Comparison of ENCODE assay signal across 8 mouse cellular contexts in genomic region chrX:105762847-105763527, GRCm38 (mm10). TPM values are rescaled to one million over a fixed set of nuclear protein-coding genes. Genes with fewer than 3 reads are reported as not detected.
DNase-seq lines count a peak whose midpoint lies in the region; ATAC-seq lines count a peak whose summit lies in the region.

No protein-coding gene starts in this region.

- H3K36me3 ChIP-seq in liver, embryonic 16.5 days (ENCODE audit: control insufficient read depth, insufficient read depth), result no peaks in the 10 kb centered on the region
- no peaks in the 10 kb centered on the region for H3K36me3 ChIP-seq in stomach, embryonic 16.5 days (ENCODE audit: control insufficient read depth, insufficient read depth, low read length)

- 17% methylated on average over 23 of the region's 23 CpGs for WGBS in liver, embryonic 16.5 days (ENCODE audit: insufficient replicate concordance)
- 14% methylated on average over 23 of the region's 23 CpGs for WGBS in stomach, embryonic 16.5 days

- H3K9ac ChIP-seq in liver, embryonic 16.5 days (ENCODE audit: low read depth, low read length), result no peak overlapping the region
- H3K9ac ChIP-seq in stomach, embryonic 16.5 days (ENCODE audit: low read length), result 0 out of 2 replicates have a peak overlapping the region, but pooled peaks have one; percentile 50

- ATAC-seq in liver, embryonic 16.5 days (ENCODE audit: low read depth), result no peak
- 0 out of 2 replicates have a peak, but pooled peaks have one; percentile 35 for ATAC-seq in stomach, embryonic 16.5 days (ENCODE audit: insufficient read depth, low FRiP score)

- intact Hi-C loops in heart, postnatal 10 days (cut with DNase I), result loop anchor here (5.0 kb wide), 1 partner anchor 81 kb away; no protein-coding TSS in a partner anchor

- H3K4me3 ChIP-seq in liver, embryonic 16.5 days (ENCODE audit: low read depth, low read length), result no peak overlapping the region
- H3K4me3 ChIP-seq in stomach, embryonic 16.5 days (replicated peaks; ENCODE audit: low read length), result peak overlapping the region; percentile 49

- no peaks in the 10 kb centered on the region for H3K4me1 ChIP-seq in liver, embryonic 16.5 days (ENCODE audit: control insufficient read depth, low read depth, low read length)
- 0 out of 2 replicates have a peak, but pooled peaks cover 3% of the 10 kb centered on the region for H3K4me1 ChIP-seq in stomach, embryonic 16.5 days (ENCODE audit: control insufficient read depth, insufficient read depth, low read length)

- peak; percentile 15 for DNase-seq in adrenal gland, postnatal 25 days
- DNase-seq in adrenal gland, adult 8-10 months, result no peak
- DNase-seq in CD4-positive, CD25-positive, alpha-beta regulatory T cell, adult 2 months (ENCODE audit: low read depth, low spot score), result peak; percentile 35
- DNase-seq in embryo, embryonic 10.5 days (ENCODE audit: low spot score), result peak; percentile 2
- peak; percentile 29 to 48 for DNase-seq in heart, postnatal 10 days
- DNase-seq in urinary bladder, adult 18-20 months (ENCODE audit: low spot score in 2 of 2), result no peak

- no peak overlapping the region for H3K27ac ChIP-seq in liver, embryonic 16.5 days (ENCODE audit: low read length)
- no peak overlapping the region for H3K27ac ChIP-seq in stomach, embryonic 16.5 days (ENCODE audit: low read length)

- H3K9me3 ChIP-seq in liver, embryonic 16.5 days (replicated peaks; ENCODE audit: control insufficient read depth, low read length), result no peaks in the 10 kb centered on the region
- H3K9me3 ChIP-seq in stomach, embryonic 16.5 days (replicated peaks; ENCODE audit: control insufficient read depth, low read length), result no peaks in the 10 kb centered on the region; the same call in 1 of the 2 replicates

- H3K27me3 ChIP-seq in liver, embryonic 16.5 days (ENCODE audit: control insufficient read depth, insufficient read depth, low read depth, low read length), result peaks cover 53% of the 10 kb centered on the region
- peaks cover 35% of the 10 kb centered on the region for H3K27me3 ChIP-seq in stomach, embryonic 16.5 days (ENCODE audit: control insufficient read depth, insufficient read depth, low read length)

- 0 out of 2 replicates have a peak overlapping the region, but pooled peaks have one; percentile 3 for H3K4me2 ChIP-seq in liver, embryonic 16.5 days (ENCODE audit: low read depth, low read length)
- peak overlapping the region; percentile 62 for H3K4me2 ChIP-seq in stomach, embryonic 16.5 days (ENCODE audit: low read depth, low read length)

RNA-seq across cellular contexts. Expression of gene Fgf16, which starts 1.1 kb away (rescaled TPM):
- not detected in 2 replicates for total RNA-seq in adrenal gland, postnatal 25 days (2021)
- total RNA-seq in adrenal gland, adult 8-10 months (2022), result under 1 TPM; 0.17 to 0.59 (median 0.40) TPM
- total RNA-seq in heart, postnatal 10 days (2021), result 10 to 100 TPM in 1 of 2 experiments, 1 to 10 TPM in 1; 9.9 to 20.2 TPM
- polyA plus RNA-seq in liver, embryonic 16.5 days (2015; fragmentation: Nextera tagmentation; extraction: Ambion mirVana), result not detected in 2 replicates
- 0.14 and 0.15 TPM in 2 replicates for polyA plus RNA-seq in stomach, embryonic 16.5 days (2015; fragmentation: Nextera tagmentation; extraction: Ambion mirVana)

Comparison
In these comparisons a context has a peak if more than half of its experiments do, and no peak if none do; other contexts are left out.
1. DNase-seq: peak in adrenal gland, postnatal 25 days (single experiment), CD4-positive, CD25-positive, alpha-beta regulatory T cell, adult 2 months (single experiment), embryo, embryonic 10.5 days (single experiment) and heart, postnatal 10 days (2 of 2); none in adrenal gland, adult 8-10 months (single experiment) and urinary bladder, adult 18-20 months (0 of 2).